Mouse (Mus musculus) testis, postnatal 10 days (tissue): Measurements from ENCODE around the gene Ajm1.
"Not testable (repeated sequence)": the region's sequence is repeated elsewhere in the genome, so short reads cannot be mapped to it uniquely, and the experiment has no call there.

Source experiments
- DNase-seq: peaks from one replicate; pipeline ENCODE4 v3.0.0; 2021; ENCODE audit warnings: low spot score

Ajm1 gene

GRCm38 (mm10) chr2:25565741-25566140 is 15.8 kb downstream of the Ajm1 start:
- DNase-seq = no peak

- DNase-seq = no peak
Measured at GRCm38 (mm10) chr2:25561946-25562345, 19.6 kb downstream of the Ajm1 start.

GRCm38 (mm10) chr2:25560551-25560950 is 21.0 kb downstream of the Ajm1 start:
- no peak for DNase-seq

- DNase-seq = no peak
Measured at GRCm38 (mm10) chr2:25558774-25559173, 22.8 kb downstream of the Ajm1 start.

- no peak for DNase-seq
Measured at GRCm38 (mm10) chr2:25557964-25558360, 23.6 kb downstream of the Ajm1 start.

- DNase-seq = peak; percentile 94
Measured at GRCm38 (mm10) chr2:25557221-25557963, 24.2 kb downstream of the Ajm1 start, which contains the start of gene Edf1. Gene Edf1 (plus strand): TSS chr2:25557847.

- DNase-seq = no peak
Measured at GRCm38 (mm10) chr2:25556296-25556695, 25.3 kb downstream of the Ajm1 start.

GRCm38 (mm10) chr2:25555479-25555878 is 26.1 kb downstream of the Ajm1 start:
- not testable (repeated sequence) for DNase-seq

GRCm38 (mm10) chr2:25553171-25553786 is 28.3 kb downstream of the Ajm1 start:
- not testable (repeated sequence) for DNase-seq

- no peak for DNase-seq
Measured at GRCm38 (mm10) chr2:25551186-25551585, 30.4 kb downstream of the Ajm1 start.

GRCm38 (mm10) chr2:25549021-25549991 is 32.3 kb downstream of the Ajm1 start:
- no peak for DNase-seq

- DNase-seq = peak; percentile 98
Measured at GRCm38 (mm10) chr2:25546811-25547491, 34.6 kb downstream of the Ajm1 start, which contains the start of gene Traf2. Gene Traf2 (minus strand): TSS chr2:25546940.

- DNase-seq = no peak
Measured at GRCm38 (mm10) chr2:25545996-25546810, 35.4 kb downstream of the Ajm1 start.

- no peak for DNase-seq
Measured at GRCm38 (mm10) chr2:25541644-25542367, 39.8 kb downstream of the Ajm1 start.

GRCm38 (mm10) chr2:25540541-25540948 is 41.0 kb downstream of the Ajm1 start:
- DNase-seq = no peak

GRCm38 (mm10) chr2:25536531-25536930 is 45.0 kb downstream of the Ajm1 start:
- no peak for DNase-seq

GRCm38 (mm10) chr2:25534866-25535182 is 46.7 kb downstream of the Ajm1 start:
- no peak for DNase-seq

- DNase-seq = no peak
Measured at GRCm38 (mm10) chr2:25534178-25534865, 47.2 kb downstream of the Ajm1 start.

GRCm38 (mm10) chr2:25533707-25534106 is 47.9 kb downstream of the Ajm1 start:
- DNase-seq = no peak
